Mouse (Mus musculus): Measurements from ENCODE around the gene P2rx2. TPM values are rescaled to one million over a fixed set of nuclear protein-coding genes. Genes with fewer than 3 reads are reported as not detected.

Gene P2rx2
- polyA plus RNA-seq, 1 experiment from 2014 or later, result 1.8 TPM

DNA sequence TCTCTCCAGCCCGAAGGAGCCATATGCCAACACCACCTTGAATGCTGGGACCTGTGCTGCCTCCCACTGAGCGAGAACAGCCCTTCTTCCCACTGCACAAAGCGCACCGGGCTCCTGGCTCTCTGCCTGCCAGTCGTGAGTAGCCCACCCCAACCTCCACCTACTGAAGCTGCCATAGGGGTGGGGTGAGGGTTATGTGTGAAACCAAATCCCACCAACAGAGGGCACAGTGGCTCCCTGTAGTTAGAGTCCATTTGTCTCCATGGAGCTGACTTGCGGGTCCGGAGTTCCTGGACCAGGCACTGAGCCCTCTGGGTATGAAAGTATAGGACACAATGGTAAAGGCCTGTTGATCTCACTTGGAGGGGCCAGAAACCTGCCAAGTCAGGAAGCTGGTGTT lies 11.7 kb upstream of the P2rx2 start:
- Histone ChIP-seq H3K9ac (replicated peaks; ENCODE audit: low read depth, low read length) (no peak overlapping the region), H3K36me3 (ENCODE audit: control insufficient read depth, insufficient read depth, low read length) (no peaks in the 10 kb centered on the region), H3K27ac (ENCODE audit: low read length) (no peak overlapping the region), H3K4me1 (ENCODE audit: control insufficient read depth, insufficient read depth, low read length) (no peaks in the 10 kb centered on the region), H3K4me3 (ENCODE audit: low read depth, low read length) (no peak overlapping the region), H3K9me3 (ENCODE audit: control insufficient read depth, low read depth, low read length) (no peaks in the 10 kb centered on the region), H3K27me3 (ENCODE audit: control insufficient read depth, insufficient read depth, low read length) (no peaks in the 10 kb centered on the region), H3K4me2 (replicated peaks; ENCODE audit: low read depth, low read length) (0 out of 2 replicates have a peak overlapping the region, but pooled peaks have one; percentile 2)
- ATAC-seq (ENCODE audit: insufficient number of reproducible peaks, insufficient read depth, low FRiP score, low read depth), result no peak; the same call in 1 of the 2 replicates
- WGBS, result 11% methylated on average over 7 of the region's 7 CpGs

DNA sequence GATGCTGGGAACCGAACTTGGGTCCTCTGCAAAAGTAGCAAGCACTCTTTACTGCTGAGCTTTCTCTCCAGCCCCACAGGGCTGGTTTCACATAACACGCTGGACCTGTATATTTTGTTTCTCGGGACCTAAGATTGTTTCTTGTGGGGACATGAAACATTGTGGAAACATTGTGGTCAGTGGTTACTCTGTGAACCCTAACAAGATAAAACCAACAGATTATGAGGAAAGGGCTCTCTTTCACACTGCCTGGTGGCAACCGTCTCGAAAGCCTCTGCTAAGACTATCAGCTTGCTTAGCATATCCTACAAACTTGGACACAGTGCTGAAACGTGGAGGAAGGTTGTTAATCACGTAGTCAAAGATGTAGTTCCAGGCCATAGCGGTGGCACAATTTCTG lies 4.0 kb upstream of the P2rx2 start:
- Histone ChIP-seq H3K4me3 (ENCODE audit: low read depth, low read length) (no peak overlapping the region), H3K9ac (replicated peaks; ENCODE audit: low read depth, low read length) (no peak overlapping the region), H3K36me3 (ENCODE audit: control insufficient read depth, insufficient read depth, low read length) (no peaks in the 10 kb centered on the region), H3K27me3 (ENCODE audit: control insufficient read depth, insufficient read depth, low read length) (peaks cover 4% of the 10 kb centered on the region; the same call in 1 of the 2 replicates), H3K4me2 (replicated peaks; ENCODE audit: low read depth, low read length) (no peak overlapping the region), H3K27ac (ENCODE audit: low read length) (no peak overlapping the region), H3K9me3 (ENCODE audit: control insufficient read depth, low read depth, low read length) (no peaks in the 10 kb centered on the region), H3K4me1 (ENCODE audit: control insufficient read depth, insufficient read depth, low read length) (no peaks in the 10 kb centered on the region)
- 77% methylated on average over 8 of the region's 8 CpGs for whole genome bisulfite sequencing
- no peak for ATAC-seq (ENCODE audit: insufficient number of reproducible peaks, insufficient read depth, low FRiP score, low read depth)

DNA sequence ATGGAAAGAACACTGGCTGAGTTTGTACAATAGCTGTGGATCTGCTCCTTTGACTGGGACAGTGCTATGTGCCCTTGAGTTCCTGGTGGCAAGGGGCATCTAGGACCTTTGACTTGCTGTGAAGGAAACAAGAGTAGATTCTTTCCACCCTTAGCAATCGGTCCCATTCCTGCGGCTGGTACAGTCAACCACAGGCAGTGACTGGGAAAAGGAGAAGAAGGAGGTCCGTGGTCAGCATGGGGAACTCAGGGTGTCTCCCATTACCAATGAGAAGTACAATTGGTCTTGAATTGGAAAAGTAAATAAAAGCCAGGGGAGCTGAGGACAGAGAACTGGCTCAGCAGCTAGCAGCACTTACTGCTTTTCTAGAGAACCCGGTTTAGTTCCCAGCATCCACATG lies 2.5 kb upstream of the P2rx2 start:
- Histone ChIP-seq H3K4me2 (replicated peaks; ENCODE audit: low read depth, low read length) (no peak overlapping the region), H3K27me3 (ENCODE audit: control insufficient read depth, insufficient read depth, low read length) (peaks cover 8% of the 10 kb centered on the region; the same call in 1 of the 2 replicates), H3K9ac (replicated peaks; ENCODE audit: low read depth, low read length) (no peak overlapping the region), H3K4me3 (ENCODE audit: low read depth, low read length) (no peak overlapping the region), H3K9me3 (ENCODE audit: control insufficient read depth, low read depth, low read length) (no peaks in the 10 kb centered on the region), H3K36me3 (ENCODE audit: control insufficient read depth, insufficient read depth, low read length) (no peaks in the 10 kb centered on the region), H3K4me1 (ENCODE audit: control insufficient read depth, insufficient read depth, low read length) (no peaks in the 10 kb centered on the region), H3K27ac (ENCODE audit: low read length) (no peak overlapping the region)
- 84% methylated on average over 4 of the region's 4 CpGs for WGBS
- ATAC-seq (ENCODE audit: insufficient number of reproducible peaks, insufficient read depth, low FRiP score, low read depth), result no peak

DNA sequence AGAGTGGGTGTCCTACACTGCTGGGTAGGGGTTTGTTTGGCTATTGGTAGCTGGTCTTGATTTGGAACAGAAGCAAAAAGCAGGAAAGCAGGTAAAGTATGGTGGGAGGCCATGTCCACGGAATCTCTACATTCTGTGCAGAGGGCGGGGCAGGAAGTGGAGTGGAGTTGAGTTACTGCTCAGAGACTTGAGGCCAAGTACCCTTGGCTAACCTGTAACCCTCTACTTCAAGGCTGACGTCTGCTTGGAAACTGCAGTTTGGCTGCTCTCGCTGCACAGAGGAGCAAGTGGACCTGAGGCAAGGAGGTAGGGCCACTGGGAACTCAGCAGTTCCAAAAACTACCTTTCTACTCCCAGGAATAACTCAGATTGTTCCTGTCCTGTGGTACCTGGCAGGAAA lies 1.5 kb upstream of the P2rx2 start, which contains the start of gene Lrcol1:
Lrcol1 (plus strand) TSS at position 207 of the 400 bp plus-strand sequence.
- no peak for ATAC-seq (ENCODE audit: insufficient number of reproducible peaks, insufficient read depth, low FRiP score, low read depth)
- WGBS, result 64% methylated on average over 4 of the region's 4 CpGs
- Histone ChIP-seq H3K27ac (ENCODE audit: low read length) (no peak within 1 kb of the TSS), H3K4me2 (replicated peaks; ENCODE audit: low read depth, low read length) (no peak within 1 kb of the TSS; the same call in 1 of the 2 replicates), H3K9me3 (ENCODE audit: control insufficient read depth, low read depth, low read length) (no peaks in the 10 kb centered on the region), H3K4me3 (ENCODE audit: low read depth, low read length) (no peak within 1 kb of the TSS), H3K27me3 (ENCODE audit: control insufficient read depth, insufficient read depth, low read length) (peaks cover 8% of the 10 kb centered on the region; the same call in 1 of the 2 replicates), H3K4me1 (ENCODE audit: control insufficient read depth, insufficient read depth, low read length) (no peaks in the 10 kb centered on the region), H3K9ac (replicated peaks; ENCODE audit: low read depth, low read length) (no peak within 1 kb of the TSS), H3K36me3 (ENCODE audit: control insufficient read depth, insufficient read depth, low read length) (no peaks in the 10 kb centered on the region)

DNA sequence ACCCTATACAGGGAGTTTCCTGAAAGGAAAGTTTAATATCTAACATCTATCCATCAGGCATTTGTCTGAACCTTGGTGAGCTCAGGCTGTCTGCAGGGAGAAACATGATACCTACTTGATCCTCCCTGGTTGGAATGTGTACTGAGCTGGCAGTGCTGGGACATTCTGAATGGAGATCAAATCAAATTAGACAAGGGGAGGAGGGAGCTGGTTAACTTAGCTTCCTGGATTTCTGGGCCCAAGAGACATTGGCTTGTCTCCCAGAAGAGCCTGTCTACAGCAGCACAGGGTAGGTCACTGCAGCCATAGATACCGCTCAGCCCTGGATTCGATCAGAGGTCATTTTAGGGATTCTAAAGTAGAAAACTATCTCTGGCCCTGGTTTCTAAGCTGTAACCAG lies 4.2 kb downstream of the P2rx2 start:
- no peak overlapping the region for H3K4me2 ChIP-seq (replicated peaks; ENCODE audit: low read depth, low read length)
- H3K4me1 ChIP-seq (ENCODE audit: control insufficient read depth, insufficient read depth, low read length), result no peaks in the 10 kb centered on the region
- 83% methylated on average over 2 of the region's 2 CpGs for WGBS
- no peak overlapping the region for H3K4me3 ChIP-seq (ENCODE audit: low read depth, low read length)
- no peak for ATAC-seq (ENCODE audit: insufficient number of reproducible peaks, insufficient read depth, low FRiP score, low read depth)
- H3K9me3 ChIP-seq (ENCODE audit: control insufficient read depth, low read depth, low read length), result no peaks in the 10 kb centered on the region
- no peak overlapping the region for H3K27ac ChIP-seq (ENCODE audit: low read length)
- H3K36me3 ChIP-seq (ENCODE audit: control insufficient read depth, insufficient read depth, low read length), result peaks cover 44% of the 10 kb centered on the region
- no peak overlapping the region for H3K9ac ChIP-seq (replicated peaks; ENCODE audit: low read depth, low read length)
- peaks cover 8% of the 10 kb centered on the region; the same call in 1 of the 2 replicates for H3K27me3 ChIP-seq (ENCODE audit: control insufficient read depth, insufficient read depth, low read length)

DNA sequence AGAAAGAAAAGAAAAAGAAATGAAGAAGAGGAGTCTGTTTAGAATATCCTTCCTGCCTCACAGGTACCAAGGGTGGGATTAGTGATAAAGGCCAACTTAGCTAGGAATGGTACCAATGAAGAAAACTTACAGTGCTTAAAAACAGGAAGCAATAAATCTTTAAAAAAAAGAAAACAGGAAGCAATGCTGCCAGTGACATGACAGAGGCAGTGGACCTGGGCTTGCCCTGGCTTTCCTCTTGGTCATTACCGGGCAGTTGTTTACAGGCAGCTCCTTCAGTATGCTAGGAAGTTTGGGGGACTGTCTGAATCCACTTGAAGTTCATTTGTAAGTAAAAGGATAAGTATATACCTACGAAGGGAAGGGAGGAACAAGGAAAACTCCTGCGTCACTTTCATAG lies 12.5 kb downstream of the P2rx2 start:
- no peak for ATAC-seq (ENCODE audit: insufficient number of reproducible peaks, insufficient read depth, low FRiP score, low read depth)
- no peak overlapping the region for H3K4me3 ChIP-seq (ENCODE audit: low read depth, low read length)
- H3K27ac ChIP-seq (ENCODE audit: low read length), result no peak overlapping the region
- no peaks in the 10 kb centered on the region for H3K27me3 ChIP-seq (ENCODE audit: control insufficient read depth, insufficient read depth, low read length)
- no peaks in the 10 kb centered on the region for H3K9me3 ChIP-seq (ENCODE audit: control insufficient read depth, low read depth, low read length)
- WGBS, result 77% methylated on average over 3 of the region's 3 CpGs
- H3K4me2 ChIP-seq (replicated peaks; ENCODE audit: low read depth, low read length), result no peak overlapping the region
- H3K36me3 ChIP-seq (ENCODE audit: control insufficient read depth, insufficient read depth, low read length), result peaks cover 57% of the 10 kb centered on the region
- H3K9ac ChIP-seq (replicated peaks; ENCODE audit: low read depth, low read length), result no peak overlapping the region
- no peaks in the 10 kb centered on the region for H3K4me1 ChIP-seq (ENCODE audit: control insufficient read depth, insufficient read depth, low read length)

DNA sequence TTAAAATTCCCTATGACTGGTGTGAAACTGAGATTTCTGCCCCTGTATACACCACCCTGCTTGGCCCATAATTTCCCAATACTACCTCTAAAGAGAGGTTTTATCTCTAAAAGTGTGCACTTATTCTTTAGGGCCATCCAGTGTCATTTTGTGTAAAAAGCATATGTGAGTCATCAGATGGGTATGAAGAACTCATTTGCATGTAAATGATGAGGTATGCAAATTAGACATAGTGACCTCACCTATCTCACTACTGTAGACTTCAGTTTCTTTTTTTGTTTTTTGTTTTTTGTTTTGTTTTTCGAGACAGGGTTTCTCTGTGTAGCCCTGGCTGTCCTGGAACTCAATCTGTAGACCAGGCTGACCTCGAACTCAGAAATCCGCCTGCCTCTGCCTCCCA lies 29.9 kb downstream of the P2rx2 start:
- Histone ChIP-seq H3K4me3 (ENCODE audit: low read depth, low read length) (no peak overlapping the region), H3K4me2 (replicated peaks; ENCODE audit: low read depth, low read length) (no peak overlapping the region), H3K4me1 (ENCODE audit: control insufficient read depth, insufficient read depth, low read length) (no peaks in the 10 kb centered on the region), H3K9me3 (ENCODE audit: control insufficient read depth, low read depth, low read length) (no peaks in the 10 kb centered on the region), H3K36me3 (ENCODE audit: control insufficient read depth, insufficient read depth, low read length) (peaks cover 37% of the 10 kb centered on the region), H3K27me3 (ENCODE audit: control insufficient read depth, insufficient read depth, low read length) (no peaks in the 10 kb centered on the region), H3K27ac (ENCODE audit: low read length) (no peak overlapping the region), H3K9ac (replicated peaks; ENCODE audit: low read depth, low read length) (no peak overlapping the region)
- 88% methylated on average over 3 of the region's 3 CpGs for WGBS
- ATAC-seq (ENCODE audit: insufficient number of reproducible peaks, insufficient read depth, low FRiP score, low read depth), result no peak

DNA sequence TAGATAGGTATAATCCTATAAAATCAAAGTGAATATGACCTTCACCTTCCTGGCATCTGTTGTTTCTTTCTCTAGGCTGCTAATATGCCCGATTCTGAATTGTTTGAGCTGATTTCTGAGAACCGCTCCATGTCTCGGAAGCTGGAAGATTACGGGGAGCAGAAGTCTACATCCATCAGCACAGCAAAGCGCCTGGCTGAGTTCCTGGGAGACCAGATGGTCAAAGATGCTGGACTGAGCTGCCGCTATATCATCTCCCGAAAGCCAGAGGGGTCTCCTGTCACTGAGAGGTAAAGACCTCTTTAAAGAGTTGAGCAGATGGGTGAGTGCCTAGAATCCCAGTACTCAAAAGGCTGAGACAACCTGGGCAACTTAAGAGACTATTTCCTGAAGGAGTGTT lies 34.2 kb downstream of the P2rx2 start:
- no peaks in the 10 kb centered on the region for H3K27me3 ChIP-seq (ENCODE audit: control insufficient read depth, insufficient read depth, low read length)
- no peak overlapping the region for H3K9ac ChIP-seq (replicated peaks; ENCODE audit: low read depth, low read length)
- H3K4me2 ChIP-seq (replicated peaks; ENCODE audit: low read depth, low read length), result no peak overlapping the region
- H3K4me3 ChIP-seq (ENCODE audit: low read depth, low read length), result no peak overlapping the region
- no peak for ATAC-seq (ENCODE audit: insufficient number of reproducible peaks, insufficient read depth, low FRiP score, low read depth)
- 92% methylated on average over 7 of the region's 7 CpGs for WGBS
- no peaks in the 10 kb centered on the region for H3K9me3 ChIP-seq (ENCODE audit: control insufficient read depth, low read depth, low read length)
- no peaks in the 10 kb centered on the region for H3K4me1 ChIP-seq (ENCODE audit: control insufficient read depth, insufficient read depth, low read length)
- no peak overlapping the region for H3K27ac ChIP-seq (ENCODE audit: low read length)
- peaks cover 47% of the 10 kb centered on the region for H3K36me3 ChIP-seq (ENCODE audit: control insufficient read depth, insufficient read depth, low read length)

DNA sequence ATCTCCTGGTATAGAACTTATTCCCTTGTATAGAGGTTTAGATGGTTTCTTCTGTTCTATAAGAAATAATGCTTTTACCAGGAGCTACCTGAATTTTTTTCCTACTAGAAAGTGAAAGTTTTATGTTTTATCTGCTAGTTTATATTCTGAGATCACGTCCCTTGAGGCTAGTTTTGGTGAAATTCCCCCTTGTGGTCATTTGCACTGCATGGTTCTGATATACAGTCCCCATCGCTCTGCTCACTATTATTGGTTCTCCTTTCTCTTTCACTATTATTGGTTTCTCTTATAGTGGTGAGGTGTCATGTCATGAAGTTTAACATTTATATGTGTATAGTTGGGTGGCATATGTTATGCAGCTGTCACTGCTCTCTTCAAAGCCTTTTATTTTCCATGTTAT lies 42.4 kb downstream of the P2rx2 start:
- ATAC-seq (ENCODE audit: insufficient number of reproducible peaks, insufficient read depth, low FRiP score, low read depth), result no peak
- H3K4me1 ChIP-seq (ENCODE audit: control insufficient read depth, insufficient read depth, low read length), result no peaks in the 10 kb centered on the region
- no peak overlapping the region for H3K27ac ChIP-seq (ENCODE audit: low read length)
- no peaks in the 10 kb centered on the region for H3K27me3 ChIP-seq (ENCODE audit: control insufficient read depth, insufficient read depth, low read length)
- no peaks in the 10 kb centered on the region for H3K9me3 ChIP-seq (ENCODE audit: control insufficient read depth, low read depth, low read length)
- no peak overlapping the region for H3K4me3 ChIP-seq (ENCODE audit: low read depth, low read length)
- 85% methylated on average over 2 of the region's 2 CpGs for WGBS
- peaks cover 57% of the 10 kb centered on the region for H3K36me3 ChIP-seq (ENCODE audit: control insufficient read depth, insufficient read depth, low read length)
- no peak overlapping the region for H3K9ac ChIP-seq (replicated peaks; ENCODE audit: low read depth, low read length)
- H3K4me2 ChIP-seq (replicated peaks; ENCODE audit: low read depth, low read length), result no peak overlapping the region

Data from stomach, embryonic 14.5 days (tissue).